Mouse (Mus musculus): ENCODE data around the gene Adra1b.

- no peak for TF ChIP-seq CTCF (IDR thresholded peaks at IDR 0.05)
- no peak for TF ChIP-seq EP300 (IDR thresholded peaks at IDR 0.05)
These were observed 25.2 kb upstream of the Adra1b start for GRCm38 (mm10) chr11:43926163-43926562.

Data from lung, postnatal 0 days (tissue).